Mouse (Mus musculus) forebrain, embryonic 14.5 days (tissue): Measurements from ENCODE around the gene Nid1. TPM values are rescaled to one million over a fixed set of nuclear protein-coding genes. Genes with fewer than 3 reads are reported as not detected.

Experiments used
- ATAC-seq: fragments of 200-750 bp; cut with Nextera tagmentation; 2 replicates; pipeline ENCODE4 v1.8.0; 2017; ENCODE audit warnings: mild to moderate bottlenecking, moderate library complexity
- DNase-seq: peaks from one replicate; pipeline ENCODE4 v3.0.0-alpha.2; 2015; ENCODE audit warnings: low spot score
- H3K27ac ChIP-seq: fragments of 300-500 bp; sonication (generic); 2 replicates; pipeline ENCODE4 v1.5.1; 2014; ENCODE audit warnings: low read depth, mild to moderate bottlenecking, control low read depth, low read length, moderate library complexity
- H3K27me3 ChIP-seq: fragments of 300-500 bp; sonication (generic); replicated peaks from 2 replicates; pipeline ENCODE4 v1.6.1; 2014; ENCODE audit warnings: low read length, control low read depth, mixed read lengths; ENCODE audit not compliant: control insufficient read depth, insufficient read depth
- H3K36me3 ChIP-seq: fragments of 300-500 bp; sonication (generic); 2 replicates; pipeline ENCODE4 v1.6.1; 2014; ENCODE audit warnings: low read length, control low read depth; ENCODE audit not compliant: control insufficient read depth, insufficient read depth
- H3K4me1 ChIP-seq: fragments of 300-500 bp; sonication (generic); 2 replicates; pipeline ENCODE4 v1.6.1; 2014; ENCODE audit warnings: antibody characterized with exemption, low read length, control low read depth; ENCODE audit not compliant: control insufficient read depth, insufficient read depth
- H3K4me2 ChIP-seq: fragments of 300-500 bp; sonication (generic); 2 replicates; pipeline ENCODE4 v1.6.1; 2014; ENCODE audit warnings: mild to moderate bottlenecking, control low read depth, low read length
- H3K4me3 ChIP-seq: fragments of 300-500 bp; sonication (generic); 2 replicates; pipeline ENCODE4 v1.5.1; 2014; ENCODE audit warnings: low read depth, low read length, control low read depth
- H3K9ac ChIP-seq: fragments of 300-500 bp; sonication (generic); 2 replicates; pipeline ENCODE4 v1.6.1; 2014; ENCODE audit warnings: mild to moderate bottlenecking, low read length, control low read depth, moderate library complexity
- H3K9me3 ChIP-seq: fragments of 300-500 bp; sonication (generic); replicated peaks from 2 replicates; pipeline ENCODE4 v1.6.1; 2016; ENCODE audit warnings: low read length, control low read depth, mixed read lengths; ENCODE audit not compliant: control insufficient read depth
- WGBS: fragments of 180-500 bp; shearing (Covaris S2); extraction: QIAGEN DNeasy Blood & Tissue Kit; methylation state at CpG from one replicate; pipeline ENCODE4 v1.1.7; 2014; 5-methylcytosine and 5-hydroxymethylcytosine counted together
- polyA plus RNA-seq: library from polyadenylated mRNA; unstranded; fragments of >200 nt; fragmentation: Nextera tagmentation; extraction: Ambion mirVana; gene quantifications from 2 replicates; pipeline ENCODE4 v1.2.1, GENCODE M21; 2014

The Nid1 gene
- polyA plus RNA-seq, 1 experiment from 2014 or later, result 20.8 TPM

DNA sequence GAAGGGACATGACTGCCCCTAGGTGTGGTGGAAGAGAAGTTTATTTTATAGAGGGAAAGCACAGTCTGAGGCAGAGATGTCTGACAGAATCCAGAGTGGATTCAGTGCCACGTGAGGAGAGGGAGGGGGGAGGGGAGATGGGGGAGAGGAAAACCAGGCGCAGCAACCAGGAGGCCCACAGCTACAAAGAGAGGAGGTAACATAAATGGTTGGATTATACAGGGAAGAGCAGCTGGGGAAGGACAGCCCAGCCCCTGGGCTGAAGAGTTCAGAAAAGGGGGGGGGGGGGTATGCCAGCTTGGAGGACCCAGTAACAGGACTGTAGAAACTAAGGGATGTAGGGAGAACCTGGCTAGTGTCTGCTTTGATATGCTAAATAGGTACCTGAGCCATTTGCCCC lies 42.6 kb downstream of the Nid1 start:
- Histone ChIP-seq H3K4me2 (no peak overlapping the region), H3K27me3 (no peaks in the 10 kb centered on the region), H3K36me3 (no peaks in the 10 kb centered on the region), H3K4me3 (no peak overlapping the region), H3K4me1 (no peaks in the 10 kb centered on the region), H3K9me3 (no peaks in the 10 kb centered on the region), H3K9ac (no peak overlapping the region), H3K27ac (no peak overlapping the region)
- WGBS, result 16% methylated on average over 2 of the region's 2 CpGs
- no peak for ATAC-seq
- DNase-seq, result no peak

DNA sequence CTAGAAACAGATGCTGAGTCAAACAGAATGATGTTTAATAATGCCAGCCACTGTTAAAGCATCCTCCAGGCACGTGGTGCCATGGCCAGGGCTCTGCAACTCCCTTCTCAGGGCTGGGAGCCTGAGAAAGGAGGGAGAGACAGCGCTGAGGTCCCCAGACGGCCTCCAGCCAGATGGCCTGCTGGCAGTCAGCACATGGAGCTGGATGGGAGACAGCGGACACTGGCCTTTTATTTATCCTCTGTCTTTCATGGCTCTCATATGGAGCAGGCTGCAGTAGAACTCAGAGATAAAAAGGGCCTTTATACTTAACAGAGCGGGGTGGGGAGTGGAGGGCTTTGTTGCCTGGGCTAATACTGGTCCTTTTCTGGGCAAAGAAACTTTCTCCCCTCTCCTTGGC lies 43.7 kb downstream of the Nid1 start:
- no peaks in the 10 kb centered on the region for H3K9me3 ChIP-seq
- DNase-seq, result peak; percentile 37
- H3K27me3 ChIP-seq, result no peaks in the 10 kb centered on the region
- peak; percentile 73 for ATAC-seq
- no peaks in the 10 kb centered on the region for H3K4me1 ChIP-seq
- H3K27ac ChIP-seq, result no peak overlapping the region
- H3K4me3 ChIP-seq, result no peak overlapping the region
- WGBS, result 40% methylated on average over 5 of the region's 5 CpGs
- H3K4me2 ChIP-seq, result no peak overlapping the region
- no peak overlapping the region for H3K9ac ChIP-seq
- H3K36me3 ChIP-seq, result no peaks in the 10 kb centered on the region

DNA sequence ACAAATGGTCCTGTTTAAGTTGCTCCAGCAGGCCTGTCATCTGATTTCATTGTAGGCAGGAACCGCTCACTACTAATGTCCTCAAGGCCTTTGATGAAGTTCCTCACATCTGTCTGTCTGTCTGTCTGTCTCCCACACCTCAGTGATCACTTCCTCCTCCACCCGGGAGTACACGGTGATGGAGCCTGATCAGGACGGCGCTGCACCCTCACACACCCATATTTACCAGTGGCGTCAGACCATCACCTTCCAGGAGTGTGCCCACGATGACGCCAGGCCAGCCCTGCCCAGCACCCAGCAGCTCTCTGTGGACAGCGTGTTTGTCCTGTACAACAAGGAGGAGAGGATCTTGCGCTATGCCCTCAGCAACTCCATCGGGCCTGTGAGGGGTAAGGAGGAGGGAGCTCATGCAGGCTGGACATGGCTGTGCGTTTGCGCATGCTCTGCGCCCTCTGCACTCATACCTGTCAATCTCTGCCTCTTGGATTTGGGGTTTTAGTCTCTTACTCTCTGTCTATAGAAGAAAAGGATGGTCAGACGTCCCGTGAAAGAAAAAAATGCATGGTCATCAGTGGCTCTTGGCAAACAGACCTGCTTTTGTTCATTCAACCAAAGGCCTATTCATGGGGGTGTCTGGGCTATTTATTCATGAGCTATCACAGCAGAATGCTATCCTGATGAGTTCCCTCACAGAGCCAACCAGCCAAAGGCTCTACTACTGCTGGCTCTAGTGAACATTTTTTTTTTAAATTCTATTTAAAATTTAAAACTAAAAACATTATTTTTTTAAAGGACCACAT lies 44.7 kb downstream of the Nid1 start:
- ATAC-seq (no peak), DNase-seq (no peak)
- Histone ChIP-seq H3K27ac (no peak overlapping the region), H3K36me3 (no peaks in the 10 kb centered on the region), H3K4me1 (no peaks in the 10 kb centered on the region), H3K9ac (no peak overlapping the region), H3K4me3 (no peak overlapping the region), H3K27me3 (no peaks in the 10 kb centered on the region), H3K9me3 (no peaks in the 10 kb centered on the region), H3K4me2 (no peak overlapping the region)
- 81% methylated on average over 16 of the region's 16 CpGs for WGBS

DNA sequence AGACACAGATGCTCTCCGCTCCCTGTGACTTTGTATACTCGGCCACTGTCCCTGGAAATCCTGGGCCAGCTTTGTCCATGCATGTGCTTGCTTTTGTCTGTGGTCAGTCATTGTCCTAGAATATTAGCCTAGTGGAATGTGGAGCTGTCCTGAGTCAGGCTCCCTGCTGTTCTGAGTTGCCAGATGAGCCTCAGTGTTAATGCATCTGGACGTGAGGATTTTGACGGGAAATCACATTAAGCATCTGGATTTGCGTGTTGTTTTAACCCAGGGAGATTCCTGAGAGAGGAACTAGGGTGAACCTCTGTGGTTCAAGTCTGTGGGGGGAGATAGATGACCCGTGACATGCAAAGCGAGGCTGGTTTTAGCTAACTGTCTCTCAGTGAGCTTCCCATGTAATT lies 47.0 kb downstream of the Nid1 start:
- Histone ChIP-seq H3K27me3 (no peaks in the 10 kb centered on the region), H3K9ac (no peak overlapping the region), H3K4me3 (no peak overlapping the region), H3K9me3 (no peaks in the 10 kb centered on the region), H3K36me3 (no peaks in the 10 kb centered on the region), H3K4me2 (no peak overlapping the region), H3K4me1 (no peaks in the 10 kb centered on the region), H3K27ac (no peak overlapping the region)
- DNase-seq, result no peak
- 51% methylated on average over 7 of the region's 7 CpGs for WGBS
- ATAC-seq, result no peak

DNA sequence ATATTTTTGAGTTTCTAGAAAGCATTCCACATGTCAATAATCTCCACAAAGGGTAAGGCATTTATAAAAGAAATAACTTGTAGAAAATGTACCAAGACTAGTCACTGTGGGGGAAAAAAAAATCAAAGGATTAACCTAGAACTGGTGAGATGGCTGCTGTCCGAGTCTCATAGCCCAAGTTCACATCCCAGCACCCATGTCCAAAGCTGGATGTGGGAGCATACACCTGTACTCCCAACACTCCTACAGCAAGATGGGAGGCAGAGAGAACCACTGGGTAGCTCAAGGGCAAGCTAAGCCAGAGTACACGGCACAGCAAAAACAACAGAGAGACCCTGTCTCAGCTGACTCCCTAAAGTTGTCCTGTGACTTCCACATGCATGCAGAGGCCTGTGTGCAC lies 47.5 kb downstream of the Nid1 start:
- no peaks in the 10 kb centered on the region for H3K9me3 ChIP-seq
- H3K36me3 ChIP-seq, result no peaks in the 10 kb centered on the region
- H3K27ac ChIP-seq, result no peak overlapping the region
- H3K9ac ChIP-seq, result no peak overlapping the region
- H3K27me3 ChIP-seq, result no peaks in the 10 kb centered on the region
- DNase-seq, result no peak
- 84% methylated on average over 2 of the region's 2 CpGs for WGBS
- H3K4me2 ChIP-seq, result no peak overlapping the region
- no peak for ATAC-seq
- no peak overlapping the region for H3K4me3 ChIP-seq
- no peaks in the 10 kb centered on the region for H3K4me1 ChIP-seq

DNA sequence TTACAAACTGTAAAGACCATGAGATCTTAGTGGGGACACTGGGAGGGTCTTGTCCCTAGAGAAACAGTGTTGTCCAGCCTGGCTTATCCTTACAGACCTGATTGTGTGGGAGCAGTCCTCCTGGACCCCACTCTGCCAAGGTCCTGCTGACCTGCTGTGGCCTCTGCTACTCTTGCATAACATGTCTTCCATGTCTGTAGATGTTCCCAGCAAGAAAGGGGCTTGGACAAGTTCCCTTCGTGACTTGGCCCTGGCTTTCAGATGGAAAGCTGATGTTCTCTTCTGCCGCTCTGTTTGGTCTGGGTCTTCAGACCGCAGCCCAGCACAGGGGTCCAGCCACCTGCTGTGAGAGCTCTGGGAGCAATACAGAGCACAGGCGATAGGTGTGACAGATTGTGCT lies 48.3 kb downstream of the Nid1 start:
- H3K9me3 ChIP-seq, result no peaks in the 10 kb centered on the region
- DNase-seq, result no peak
- no peak overlapping the region for H3K4me3 ChIP-seq
- no peak overlapping the region for H3K4me2 ChIP-seq
- H3K4me1 ChIP-seq, result no peaks in the 10 kb centered on the region
- no peaks in the 10 kb centered on the region for H3K27me3 ChIP-seq
- 87% methylated on average over 4 of the region's 4 CpGs for WGBS
- no peaks in the 10 kb centered on the region for H3K36me3 ChIP-seq
- no peak overlapping the region for H3K27ac ChIP-seq
- no peak overlapping the region for H3K9ac ChIP-seq
- ATAC-seq, result no peak

DNA sequence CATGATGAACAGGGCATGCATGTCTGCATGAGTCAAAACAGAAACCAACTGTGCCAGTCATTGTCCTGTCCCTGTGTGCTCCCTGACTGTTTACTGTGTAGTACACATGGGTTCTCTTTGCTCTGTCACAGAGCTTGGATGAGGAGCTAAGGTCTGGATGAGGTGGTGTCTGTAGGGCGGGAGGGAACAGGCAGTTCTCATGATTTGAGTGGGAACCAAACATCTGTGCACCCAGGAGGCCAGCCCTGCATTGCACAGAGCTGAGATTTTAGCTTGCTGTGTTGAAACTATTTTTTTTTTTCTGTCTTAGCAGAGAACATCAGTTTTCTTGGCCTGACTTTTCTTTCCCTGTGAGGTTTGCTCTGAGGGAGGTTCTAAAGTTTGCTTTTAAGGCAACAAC lies 50.5 kb downstream of the Nid1 start:
- no peaks in the 10 kb centered on the region for H3K27me3 ChIP-seq
- no peak overlapping the region for H3K4me2 ChIP-seq
- no peaks in the 10 kb centered on the region for H3K4me1 ChIP-seq
- no peaks in the 10 kb centered on the region for H3K9me3 ChIP-seq
- H3K9ac ChIP-seq, result no peak overlapping the region
- ATAC-seq (no peak), DNase-seq (no peak)
- 93% methylated on average over 1 of the region's 1 CpGs for WGBS
- no peak overlapping the region for H3K4me3 ChIP-seq
- H3K36me3 ChIP-seq, result no peaks in the 10 kb centered on the region
- no peak overlapping the region for H3K27ac ChIP-seq

DNA sequence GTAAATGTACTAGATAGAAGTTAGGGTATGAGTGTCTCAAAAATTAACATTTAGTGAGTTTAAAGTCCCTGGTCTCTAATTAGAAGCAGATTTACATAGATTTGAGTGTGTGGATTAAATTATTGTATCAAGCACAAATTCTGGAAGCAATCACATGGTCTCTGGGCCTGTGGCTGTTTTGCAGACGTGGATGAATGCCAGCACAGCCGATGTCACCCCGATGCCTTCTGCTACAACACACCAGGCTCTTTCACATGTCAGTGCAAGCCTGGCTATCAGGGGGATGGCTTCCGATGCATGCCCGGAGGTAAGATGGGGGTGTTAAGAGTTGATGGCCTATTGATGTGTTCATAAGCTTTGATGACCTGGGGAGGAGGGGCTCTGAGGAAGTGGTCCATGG lies 52.5 kb downstream of the Nid1 start:
- Histone ChIP-seq H3K36me3 (no peaks in the 10 kb centered on the region), H3K4me2 (no peak overlapping the region), H3K4me1 (no peaks in the 10 kb centered on the region), H3K4me3 (no peak overlapping the region), H3K9ac (no peak overlapping the region), H3K27ac (no peak overlapping the region), H3K27me3 (no peaks in the 10 kb centered on the region), H3K9me3 (no peaks in the 10 kb centered on the region)
- ATAC-seq (no peak), DNase-seq (no peak)
- WGBS, result 69% methylated on average over 5 of the region's 5 CpGs

DNA sequence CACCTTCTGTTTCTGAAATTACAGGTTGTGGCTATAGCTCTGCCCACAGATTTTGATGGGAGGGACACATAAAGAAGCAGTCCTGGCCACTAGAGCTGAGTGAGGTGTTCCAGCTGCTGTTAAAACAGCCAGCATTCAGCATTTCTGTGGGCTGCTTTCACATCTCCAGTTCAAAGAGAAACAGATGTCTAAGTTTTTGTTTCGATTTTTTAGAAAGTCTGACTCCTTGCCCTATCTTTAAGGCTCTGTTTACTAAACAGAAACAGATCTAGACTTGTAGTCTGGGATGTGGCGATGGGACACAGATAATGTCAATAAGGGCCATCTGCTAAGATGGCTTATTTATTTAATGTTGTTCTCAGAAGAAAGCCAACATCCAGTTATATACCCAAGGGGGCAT lies 54.8 kb downstream of the Nid1 start:
- no peak for ATAC-seq
- H3K4me3 ChIP-seq, result no peak overlapping the region
- H3K9ac ChIP-seq, result no peak overlapping the region
- H3K4me1 ChIP-seq, result no peaks in the 10 kb centered on the region
- no peak overlapping the region for H3K27ac ChIP-seq
- 74% methylated on average over 2 of the region's 2 CpGs for WGBS
- H3K36me3 ChIP-seq, result no peaks in the 10 kb centered on the region
- no peaks in the 10 kb centered on the region for H3K9me3 ChIP-seq
- no peaks in the 10 kb centered on the region for H3K27me3 ChIP-seq
- no peak overlapping the region for H3K4me2 ChIP-seq
- no peak for DNase-seq
